Mouse (Mus musculus): ENCODE results near the gene Mdk. TPM values are rescaled to one million over a fixed set of nuclear protein-coding genes. Genes with fewer than 3 reads are reported as not detected.

Mdk gene
- total RNA-seq (2014; rRNA removed; ENCODE audit: low replicate concordance) (18.5 and 48.2 TPM in 2 replicates), polyA plus RNA-seq (2015; fragmentation: Nextera tagmentation; extraction: Ambion mirVana) (100 and 119 TPM in 2 replicates)

DNA sequence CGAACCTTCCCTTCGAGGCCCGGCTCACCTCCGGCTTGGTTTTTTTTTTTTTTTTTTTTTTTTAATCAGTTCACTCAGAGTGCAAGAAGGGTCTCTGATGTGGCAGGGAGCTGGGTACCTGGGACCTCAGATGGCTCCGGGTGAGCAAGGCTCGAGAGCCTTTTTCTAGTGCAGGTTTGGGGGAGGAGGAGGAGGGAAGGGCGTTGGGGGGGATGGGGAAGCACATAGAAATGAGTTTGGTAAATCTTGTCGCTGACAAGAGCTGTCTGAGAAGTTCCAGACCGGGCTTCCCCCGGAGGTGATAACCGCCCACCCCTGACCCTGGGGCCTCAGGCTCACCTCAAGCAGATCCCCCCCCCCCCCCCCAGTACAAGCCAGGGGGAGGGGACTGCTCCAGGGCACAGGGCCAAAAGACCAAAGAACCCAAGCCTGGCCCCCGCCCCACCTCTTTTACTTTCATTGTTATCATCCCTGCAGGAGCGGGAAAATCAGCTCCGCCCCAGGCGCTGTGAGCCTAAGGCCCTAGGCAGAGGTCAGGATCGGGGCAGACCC lies at the start of gene Mdk:
Gene Mdk, minus strand, starts transcription at position 138 of the 552 bp plus-strand sequence.
- ATAC-seq (ENCODE audit: insufficient read depth, low read depth): no peak; the same call in 1 of the 2 replicates
- Histone ChIP-seq H3K4me2 (ENCODE audit: low read depth, low read length) (peak within 1 kb of the TSS; percentile 66), H3K4me3 (ENCODE audit: low read depth, low read length) (peak within 1 kb of the TSS; percentile 47), H3K36me3 (replicated peaks; ENCODE audit: control insufficient read depth, insufficient read depth, low read length) (peaks cover 44% of the 10 kb centered on the region), H3K9ac (replicated peaks; ENCODE audit: low read depth, low read length) (peak within 1 kb of the TSS; percentile 56), H3K4me1 (ENCODE audit: control insufficient read depth, insufficient read depth) (peaks cover 15% of the 10 kb centered on the region), H3K27me3 (ENCODE audit: control insufficient read depth, insufficient read depth, low read length) (no peaks in the 10 kb centered on the region), H3K27ac (ENCODE audit: low read depth) (no peak within 1 kb of the TSS; the same call in 1 of the 2 replicates), H3K9me3 (replicated peaks; ENCODE audit: control insufficient read depth, low read length) (no peaks in the 10 kb centered on the region)
- DNase-seq (ENCODE audit: low spot score): no peak
- 14% methylated on average over 16 of the region's 16 CpGs for WGBS
- TF ChIP-seq CTCF (IDR thresholded peaks at IDR 0.05; ENCODE audit: low read depth) (no peak), EP300 (IDR thresholded peaks at IDR 0.05; ENCODE audit: low read depth) (no peak)

- Histone ChIP-seq H3K27ac (ENCODE audit: low read depth) (no peak overlapping the region), H3K36me3 (replicated peaks; ENCODE audit: control insufficient read depth, insufficient read depth, low read length) (no peaks in the 10 kb centered on the region), H3K4me2 (ENCODE audit: low read depth, low read length) (no peak overlapping the region), H3K4me1 (ENCODE audit: control insufficient read depth, insufficient read depth) (peaks cover 28% of the 10 kb centered on the region), H3K4me3 (ENCODE audit: low read depth, low read length) (no peak overlapping the region), H3K9ac (replicated peaks; ENCODE audit: low read depth, low read length) (no peak overlapping the region), H3K9me3 (replicated peaks; ENCODE audit: control insufficient read depth, low read length) (no peaks in the 10 kb centered on the region), H3K27me3 (ENCODE audit: control insufficient read depth, insufficient read depth, low read length) (peaks cover 12% of the 10 kb centered on the region)
- DNase-seq (ENCODE audit: low spot score): no peak
- TF ChIP-seq EP300 (IDR thresholded peaks at IDR 0.05; ENCODE audit: low read depth): no peak
- no peak for TF ChIP-seq CTCF (IDR thresholded peaks at IDR 0.05; ENCODE audit: low read depth)
- ATAC-seq (ENCODE audit: insufficient read depth, low read depth): no peak
- WGBS: 73% methylated on average over 5 of the region's 5 CpGs
Observed at GRCm38 (mm10) chr2:91980830-91981229, 48.7 kb upstream of the Mdk start.

DNA sequence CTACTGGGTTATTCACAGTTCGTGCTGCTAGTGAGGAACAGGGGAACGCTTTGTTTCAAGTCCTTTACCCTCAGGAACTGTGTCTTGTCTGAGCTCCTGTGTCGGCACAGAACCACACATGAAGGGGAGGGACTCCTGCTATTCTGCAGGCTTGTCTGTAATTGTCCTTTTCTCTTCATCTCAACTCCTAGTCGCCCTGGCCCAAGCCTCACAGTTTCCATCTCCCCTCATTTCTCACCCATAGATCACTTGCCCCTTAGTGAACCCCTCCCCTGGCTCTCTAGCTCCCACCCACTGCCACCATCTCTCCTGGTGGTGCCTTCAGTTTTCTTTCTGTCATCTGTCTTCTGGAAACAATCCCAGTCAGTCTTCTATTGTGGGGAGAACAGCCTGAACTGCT lies 48.1 kb upstream of the Mdk start:
- Histone ChIP-seq H3K27me3 (ENCODE audit: control insufficient read depth, insufficient read depth, low read length) (peaks cover 18% of the 10 kb centered on the region), H3K4me2 (ENCODE audit: low read depth, low read length) (no peak overlapping the region), H3K9me3 (replicated peaks; ENCODE audit: control insufficient read depth, low read length) (no peaks in the 10 kb centered on the region), H3K4me1 (ENCODE audit: control insufficient read depth, insufficient read depth) (peaks cover 31% of the 10 kb centered on the region), H3K27ac (ENCODE audit: low read depth) (no peak overlapping the region), H3K36me3 (replicated peaks; ENCODE audit: control insufficient read depth, insufficient read depth, low read length) (no peaks in the 10 kb centered on the region), H3K4me3 (ENCODE audit: low read depth, low read length) (no peak overlapping the region), H3K9ac (replicated peaks; ENCODE audit: low read depth, low read length) (no peak overlapping the region)
- DNase-seq (ENCODE audit: low spot score): no peak
- no peak for ATAC-seq (ENCODE audit: insufficient read depth, low read depth)
- WGBS: 33% methylated on average over 4 of the region's 4 CpGs
- TF ChIP-seq CTCF (IDR thresholded peaks at IDR 0.05; ENCODE audit: low read depth) (no peak), EP300 (IDR thresholded peaks at IDR 0.05; ENCODE audit: low read depth) (no peak)

DNA sequence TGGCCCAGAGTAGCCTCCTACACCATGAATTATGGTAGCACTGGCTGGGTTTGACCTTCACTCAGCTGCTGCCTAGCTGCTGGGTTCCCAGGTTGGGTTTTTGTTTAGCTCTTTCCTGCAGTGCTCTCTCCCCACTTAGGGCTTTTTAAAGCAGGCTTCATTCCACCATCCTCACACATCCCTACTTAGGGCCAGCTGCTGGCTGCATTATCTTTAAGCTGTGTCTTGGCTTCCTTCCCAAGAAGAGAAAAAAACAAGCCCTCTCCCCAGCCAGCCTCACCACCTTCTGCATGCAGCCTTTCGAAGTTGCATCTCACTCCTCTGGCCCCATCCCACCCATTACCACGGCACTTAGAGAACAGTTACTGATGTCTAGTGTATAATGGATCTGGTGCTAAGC lies 46.5 kb upstream of the Mdk start:
- peaks cover 26% of the 10 kb centered on the region for H3K27me3 ChIP-seq (ENCODE audit: control insufficient read depth, insufficient read depth, low read length)
- H3K9me3 ChIP-seq (replicated peaks; ENCODE audit: control insufficient read depth, low read length): no peaks in the 10 kb centered on the region
- H3K27ac ChIP-seq (ENCODE audit: low read depth): no peak overlapping the region
- no peak for DNase-seq (ENCODE audit: low spot score)
- 7% methylated on average over 2 of the region's 2 CpGs for WGBS
- H3K4me2 ChIP-seq (ENCODE audit: low read depth, low read length): no peak overlapping the region
- no peaks in the 10 kb centered on the region for H3K36me3 ChIP-seq (replicated peaks; ENCODE audit: control insufficient read depth, insufficient read depth, low read length)
- H3K9ac ChIP-seq (replicated peaks; ENCODE audit: low read depth, low read length): 0 out of 2 replicates have a peak overlapping the region, but pooled peaks have one; percentile 40
- peaks cover 21% of the 10 kb centered on the region for H3K4me1 ChIP-seq (ENCODE audit: control insufficient read depth, insufficient read depth)
- ATAC-seq (ENCODE audit: insufficient read depth, low read depth): no peak
- no peak overlapping the region for H3K4me3 ChIP-seq (ENCODE audit: low read depth, low read length)
- TF ChIP-seq CTCF (IDR thresholded peaks at IDR 0.05; ENCODE audit: low read depth) (no peak), EP300 (IDR thresholded peaks at IDR 0.05; ENCODE audit: low read depth) (no peak)

GRCm38 (mm10) chr2:91977960-91978359 lies 45.9 kb upstream of the Mdk start:
- no peak overlapping the region for H3K9ac ChIP-seq (replicated peaks; ENCODE audit: low read depth, low read length)
- no peak for DNase-seq (ENCODE audit: low spot score)
- H3K9me3 ChIP-seq (replicated peaks; ENCODE audit: control insufficient read depth, low read length): no peaks in the 10 kb centered on the region
- no peak overlapping the region for H3K27ac ChIP-seq (ENCODE audit: low read depth)
- WGBS: 57% methylated on average over 4 of the region's 4 CpGs
- TF ChIP-seq CTCF (IDR thresholded peaks at IDR 0.05; ENCODE audit: low read depth): no peak
- no peak for TF ChIP-seq EP300 (IDR thresholded peaks at IDR 0.05; ENCODE audit: low read depth)
- H3K36me3 ChIP-seq (replicated peaks; ENCODE audit: control insufficient read depth, insufficient read depth, low read length): no peaks in the 10 kb centered on the region
- H3K27me3 ChIP-seq (ENCODE audit: control insufficient read depth, insufficient read depth, low read length): peaks cover 26% of the 10 kb centered on the region
- peaks cover 21% of the 10 kb centered on the region for H3K4me1 ChIP-seq (ENCODE audit: control insufficient read depth, insufficient read depth)
- ATAC-seq (ENCODE audit: insufficient read depth, low read depth): no peak
- H3K4me3 ChIP-seq (ENCODE audit: low read depth, low read length): no peak overlapping the region
- no peak overlapping the region for H3K4me2 ChIP-seq (ENCODE audit: low read depth, low read length)
